Mouse (Mus musculus) heart, adult 11 months (tissue): ENCODE results near the gene Lef1.

Experiments
- DNase-seq: peaks from one replicate; pipeline ENCODE4 v3.0.0; 2022

Lef1 gene

DNA sequence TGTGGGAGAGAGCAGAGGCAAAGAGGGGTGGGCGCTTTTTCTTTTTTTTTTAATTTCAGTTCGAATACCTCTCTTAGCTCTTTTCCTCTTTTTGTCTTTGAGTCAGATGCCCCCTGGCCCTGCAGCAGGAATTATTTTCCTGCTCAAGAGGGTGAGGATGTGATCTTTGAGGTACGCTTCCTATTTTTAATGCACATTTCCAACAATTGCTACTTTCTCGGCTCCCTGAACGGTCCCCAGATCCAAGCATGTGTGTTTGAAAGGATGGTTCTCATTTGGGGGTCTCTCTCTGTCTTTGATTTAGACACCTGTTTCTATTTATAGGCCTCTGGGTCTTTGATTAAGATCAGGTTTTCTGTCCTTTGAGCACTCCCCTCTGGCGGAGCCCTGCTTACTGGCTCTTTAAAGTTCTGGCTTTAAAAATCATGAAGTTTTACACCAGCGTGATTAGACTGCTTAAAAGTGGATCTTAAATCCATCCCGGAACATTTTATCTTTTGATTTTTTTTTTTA, 86.3 kb downstream of the Lef1 start:
- no peak for DNase-seq

DNA sequence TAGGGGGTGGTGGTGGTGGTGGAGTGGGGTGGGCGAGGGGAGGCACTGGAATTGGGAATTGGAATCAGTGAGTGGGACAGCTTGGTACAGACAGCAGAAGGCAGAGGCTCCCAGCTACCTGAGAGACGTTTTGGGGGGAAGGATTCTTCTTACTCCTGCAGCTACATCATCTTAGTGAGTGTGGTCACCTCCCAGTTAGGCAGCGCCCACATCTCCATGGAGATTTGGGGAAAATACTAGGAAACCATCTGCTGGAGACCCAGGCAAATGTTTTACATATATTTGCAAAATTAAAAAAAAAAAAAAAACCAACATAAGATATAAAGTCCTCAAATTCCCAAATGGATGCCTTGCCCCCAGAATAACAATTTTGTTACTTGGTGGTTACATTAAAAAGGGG, 88.7 kb downstream of the Lef1 start:
- no peak for DNase-seq

- no peak for DNase-seq
These were observed 89.5 kb downstream of the Lef1 start for GRCm38 (mm10) chr3:131199590-131200288.

DNA sequence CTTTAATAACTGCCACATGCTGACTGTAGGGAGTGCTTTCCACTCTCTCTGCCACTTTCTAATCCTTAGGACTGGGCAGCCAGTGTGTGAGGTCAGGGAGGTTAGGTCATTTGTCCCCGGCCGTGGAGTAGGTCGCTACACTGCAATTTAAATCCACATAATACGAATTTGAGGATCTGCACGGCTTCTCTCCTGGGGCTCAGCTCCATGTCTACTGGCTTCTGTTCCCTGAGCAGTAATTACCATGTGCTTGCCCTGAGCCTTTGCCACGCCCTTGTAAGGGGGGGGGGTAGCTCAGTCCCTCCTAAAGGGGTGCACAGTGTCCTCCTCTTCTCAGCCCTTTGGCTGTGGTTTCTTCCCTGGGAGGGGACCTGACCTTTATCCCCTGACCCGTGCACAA, 92.0 kb downstream of the Lef1 start:
- DNase-seq = no peak

- no peak for DNase-seq
These were observed 97.6 kb downstream of the Lef1 start for GRCm38 (mm10) chr3:131207846-131208245.

DNA sequence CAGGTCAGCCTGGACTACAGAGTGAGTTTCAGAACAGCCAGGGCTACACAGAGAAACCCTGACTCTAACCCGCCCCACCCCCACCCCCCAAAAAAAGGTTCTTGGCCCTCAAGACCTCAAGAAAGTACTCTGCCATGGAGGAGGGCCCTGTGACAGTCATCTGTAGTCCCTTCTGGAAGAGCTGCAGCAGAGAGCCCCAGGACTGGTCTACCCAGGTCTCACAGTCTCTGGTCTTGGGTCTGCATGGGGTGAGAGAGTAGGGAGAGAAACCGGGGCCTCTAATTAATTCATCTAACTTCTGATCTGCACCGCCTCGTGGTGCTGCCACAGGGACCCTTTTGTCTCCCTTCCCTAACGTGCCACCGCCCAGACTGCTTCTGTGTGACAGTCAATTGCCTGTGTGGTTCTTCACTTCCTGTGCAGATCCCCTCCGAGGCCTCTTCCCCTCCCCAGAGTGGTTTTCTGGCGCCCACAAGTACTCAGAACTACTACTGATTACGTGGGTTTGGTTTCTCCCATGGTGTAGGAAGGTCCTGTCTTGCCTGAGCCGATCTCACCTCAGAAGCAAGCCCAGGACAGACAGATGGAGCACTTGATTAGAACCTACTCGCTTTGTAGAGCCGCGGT, 98.1 kb downstream of the Lef1 start:
- DNase-seq = no peak

- DNase-seq = no peak
These were observed 101.9 kb downstream of the Lef1 start for GRCm38 (mm10) chr3:131212200-131212599.

GRCm38 (mm10) chr3:131214060-131214658, 103.9 kb downstream of the Lef1 start:
- no peak for DNase-seq

GRCm38 (mm10) chr3:131214841-131215240, 104.6 kb downstream of the Lef1 start:
- no peak for DNase-seq

GRCm38 (mm10) chr3:131218636-131219390, 108.5 kb downstream of the Lef1 start:
- no peak for DNase-seq

- no peak for DNase-seq
These were observed 117.8 kb downstream of the Lef1 start for GRCm38 (mm10) chr3:131228083-131228482.

- no peak for DNase-seq
These were observed 126.8 kb downstream of the Lef1 start for GRCm38 (mm10) chr3:131237061-131237460.

DNA sequence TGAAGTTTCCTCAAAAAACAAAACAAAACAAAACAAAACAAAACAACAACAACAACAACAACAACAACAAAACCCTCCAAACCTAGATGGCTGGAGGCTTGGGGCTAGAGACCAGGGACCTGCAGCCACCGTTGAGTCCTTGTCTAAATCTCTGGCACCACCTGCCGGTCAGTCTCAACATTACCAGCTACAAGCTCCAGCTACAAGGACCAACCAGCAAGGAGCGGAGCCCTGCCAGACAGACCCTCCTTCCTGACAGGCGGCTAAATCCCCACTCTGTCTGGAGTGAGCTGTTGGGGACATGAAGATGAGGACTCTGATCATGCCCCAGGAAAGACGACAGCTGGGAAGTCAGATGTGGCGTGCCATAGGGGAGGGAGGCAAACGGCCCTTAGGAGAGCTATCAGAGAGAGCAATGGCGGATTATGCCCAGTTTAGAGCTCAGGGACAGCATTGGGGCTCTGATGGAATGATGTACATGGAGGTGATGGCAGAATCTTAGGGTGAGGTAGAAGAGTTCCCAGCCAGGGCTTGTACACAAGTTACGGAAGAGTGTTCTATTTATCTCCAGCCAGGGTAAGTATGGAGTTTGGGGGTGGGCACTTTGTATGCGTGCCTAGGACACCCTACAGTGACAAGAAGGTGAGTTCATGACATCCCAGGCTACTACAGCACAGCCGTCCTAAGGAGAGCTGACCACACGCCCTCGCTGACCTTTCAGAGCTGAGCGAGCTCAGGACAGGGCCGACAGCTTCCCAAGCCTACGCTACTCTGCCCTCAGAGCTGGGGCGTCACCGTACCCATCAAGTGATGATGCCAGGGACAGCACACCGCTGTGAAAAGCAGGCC, 127.7 kb downstream of the Lef1 start:
- DNase-seq = peak; percentile 93

- peak; percentile 97 for DNase-seq
These were observed 135.7 kb downstream of the Lef1 start for GRCm38 (mm10) chr3:131245766-131246578.

DNA sequence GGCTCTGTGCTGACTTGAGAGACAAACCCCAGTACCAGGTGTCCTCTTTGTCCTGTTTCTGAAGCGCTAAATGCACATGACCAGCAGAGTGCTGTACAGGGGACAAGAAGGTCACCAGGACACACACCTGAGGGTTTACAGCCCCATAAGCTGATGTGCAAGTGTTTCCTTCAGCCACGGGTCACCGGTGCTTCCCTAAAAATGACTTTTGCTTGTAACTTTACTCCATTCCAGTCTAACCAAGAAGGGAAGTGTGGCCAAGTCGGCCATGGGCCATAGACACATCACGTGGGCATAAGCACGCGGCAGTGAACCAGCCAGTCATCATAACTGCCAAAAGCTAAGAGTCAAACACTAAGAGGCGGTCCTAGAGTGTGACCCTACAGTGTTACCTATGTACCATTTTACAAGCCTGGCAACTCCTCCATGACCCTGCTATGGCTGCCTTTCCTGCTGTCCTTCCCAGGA, 136.3 kb downstream of the Lef1 start:
- no peak for DNase-seq

- DNase-seq = peak; percentile 85
These were observed 137.2 kb downstream of the Lef1 start for GRCm38 (mm10) chr3:131247447-131247846.

DNA sequence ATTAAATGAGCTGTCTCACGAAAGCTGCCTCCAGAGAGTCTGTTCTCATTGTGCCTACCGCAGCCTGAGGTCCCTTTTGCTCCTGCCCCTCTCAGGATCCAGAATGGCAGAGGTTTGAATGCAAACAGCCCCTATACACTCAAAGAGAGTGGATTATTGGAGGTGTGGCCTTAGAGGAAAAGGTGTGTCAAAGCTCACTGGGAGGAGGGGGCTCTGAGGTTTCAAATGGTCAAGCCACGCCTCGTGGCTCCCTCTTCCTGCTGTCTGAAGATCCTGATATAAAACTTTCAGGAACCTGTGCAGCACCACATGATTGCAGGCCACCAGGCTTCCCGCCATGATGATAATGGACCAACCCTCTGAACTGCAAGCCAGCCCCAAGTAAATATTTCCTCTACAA, 137.6 kb downstream of the Lef1 start:
- DNase-seq = no peak

- DNase-seq = peak; percentile 81
These were observed 138.2 kb downstream of the Lef1 start for GRCm38 (mm10) chr3:131248444-131248843.

- DNase-seq = no peak
These were observed 140.0 kb downstream of the Lef1 start for GRCm38 (mm10) chr3:131250283-131250682.

DNA sequence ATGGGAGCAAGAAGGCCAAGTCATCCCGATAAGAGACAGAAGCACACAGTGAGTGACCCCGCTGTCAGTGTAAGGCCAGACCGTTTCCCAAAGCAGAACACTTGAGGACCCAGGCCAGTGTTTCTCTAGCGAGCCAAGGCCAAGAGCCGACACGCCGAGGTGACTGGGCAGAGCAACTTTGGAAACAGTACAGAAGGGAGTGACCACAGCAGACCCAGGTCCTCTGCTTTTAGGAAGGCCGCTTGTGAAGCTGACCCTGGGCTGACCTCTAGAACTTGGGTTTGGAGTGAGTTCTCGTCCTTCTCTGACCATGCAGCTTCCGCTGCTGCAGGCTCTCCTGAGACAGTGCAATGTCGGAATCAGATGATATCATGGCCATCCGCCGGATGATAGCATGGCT, 140.7 kb downstream of the Lef1 start:
- DNase-seq = peak; percentile 91

DNA sequence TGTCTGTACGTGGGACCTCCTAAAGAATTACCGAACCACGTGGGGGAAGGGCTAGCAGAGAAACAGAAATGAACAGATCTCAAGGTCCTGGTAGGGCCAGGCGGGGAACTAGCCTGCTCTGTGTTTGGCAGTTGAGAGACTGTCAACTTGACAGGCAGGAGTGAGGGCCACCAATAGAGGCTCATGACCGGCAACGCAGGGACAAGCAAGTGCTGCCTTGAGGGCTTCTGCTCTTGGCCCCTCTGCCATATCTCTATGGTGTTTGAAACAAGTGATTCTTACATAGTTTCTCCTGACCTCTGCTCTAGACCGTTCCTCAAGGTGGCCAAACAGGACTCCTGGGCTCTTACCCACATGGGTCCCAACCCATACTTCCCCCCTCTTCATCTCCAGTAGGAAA, 141.3 kb downstream of the Lef1 start:
- peak; percentile 92 for DNase-seq
